Mouse (Mus musculus) kidney, adult 9 months (tissue): ENCODE results near the gene Bbs9.
A peak's percentile ranks its signal among the peaks of the same experiment; 100 is the strongest.
"Not testable (repeated sequence)": the region's sequence is repeated elsewhere in the genome, so short reads cannot be mapped to it uniquely, and the experiment has no call there.

Experiments
- DNase-seq: peaks from one replicate; pipeline ENCODE4 v3.0.0; 2022

The Bbs9 gene

DNA sequence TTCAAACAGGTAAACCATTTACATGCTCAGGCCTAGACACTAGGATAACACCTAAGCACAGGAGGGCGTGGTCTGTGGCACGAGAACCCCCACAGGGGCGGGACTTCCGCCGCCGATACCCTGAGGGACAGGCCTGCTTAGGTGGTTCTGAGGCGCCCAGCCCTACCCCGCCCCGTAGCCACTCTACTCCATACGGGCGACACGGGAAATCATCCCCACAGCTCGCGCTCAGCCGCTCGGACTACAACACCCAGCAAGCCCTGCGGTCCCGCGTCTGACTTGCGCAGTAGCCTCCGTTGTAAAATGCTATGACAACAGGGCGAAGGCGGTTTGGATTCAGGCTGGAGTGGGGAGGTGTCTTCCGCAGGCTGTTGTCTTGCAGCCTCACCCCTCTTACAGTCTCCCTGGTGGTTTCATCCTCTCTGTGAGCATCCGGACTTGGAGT lies at the start of gene Bbs9:
TSS of gene Bbs9 (plus strand) at position 292 of the 445 bp plus-strand sequence.
- peak; percentile 96 for DNase-seq

DNA sequence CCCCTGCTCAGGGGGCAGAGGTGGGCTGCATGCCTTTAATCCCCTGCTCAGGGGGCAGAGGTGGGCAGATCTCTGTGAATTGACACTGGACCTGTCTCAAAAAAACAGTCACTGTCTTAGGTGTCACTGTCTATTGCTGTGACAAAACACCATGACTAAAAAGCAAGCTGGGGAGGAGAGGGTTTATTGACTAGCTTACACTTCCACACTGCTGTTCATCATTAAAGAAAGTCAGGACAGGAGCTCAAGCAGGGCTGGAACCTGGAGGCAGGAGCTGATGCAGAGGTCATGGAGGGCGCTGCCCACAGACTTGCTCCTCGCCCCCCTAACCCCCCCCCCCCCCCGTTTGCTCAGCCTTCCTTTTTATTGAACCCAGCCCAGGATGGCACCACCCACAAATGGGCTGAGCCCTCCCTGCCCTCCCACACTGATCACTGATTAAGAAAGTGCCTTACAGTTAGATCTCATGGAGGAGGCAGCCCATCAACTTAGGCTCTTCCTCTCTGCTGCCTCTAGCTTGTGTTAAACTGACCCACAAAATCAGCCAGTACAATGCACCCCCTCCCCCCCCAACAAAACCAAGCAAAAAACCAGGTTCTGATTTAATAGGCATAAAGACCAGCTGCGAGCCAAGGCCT lies 47.4 kb upstream of the Bbs9 start:
- no peak for DNase-seq

DNA sequence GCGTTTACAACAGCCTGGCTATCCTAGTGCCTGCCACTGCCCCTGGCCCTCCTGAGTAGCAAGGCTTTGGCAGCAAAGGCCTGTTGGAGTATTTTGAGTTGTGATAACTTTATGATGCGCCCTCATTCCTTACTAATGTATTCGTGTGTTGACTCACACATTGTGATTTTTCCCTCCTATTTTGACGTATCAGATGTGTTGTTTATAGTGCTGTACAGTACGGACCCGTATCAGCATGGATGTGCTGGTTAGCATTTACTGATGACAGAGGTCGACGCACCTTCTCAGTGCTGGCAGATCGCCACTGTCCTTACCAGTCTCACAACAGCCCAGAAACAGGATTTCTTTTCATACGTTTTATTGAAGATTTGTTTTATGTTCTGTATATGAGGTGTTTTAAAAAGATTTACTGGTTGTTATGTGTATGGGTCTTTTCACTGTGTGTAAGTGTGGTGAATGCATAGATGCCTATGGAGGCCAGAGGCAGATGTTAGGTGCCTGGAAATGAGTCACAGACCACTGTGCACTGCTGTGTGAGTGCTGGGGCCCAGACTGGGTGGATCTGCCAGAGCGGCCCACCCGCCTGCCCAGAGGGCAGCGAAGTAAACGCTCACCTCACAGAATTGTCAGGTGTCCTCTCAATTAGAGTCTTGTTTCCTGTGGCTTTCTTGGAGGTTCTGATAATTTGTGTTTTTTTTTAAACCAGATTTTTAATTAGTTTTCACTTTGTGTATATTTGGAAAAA lies 46.7 kb upstream of the Bbs9 start:
- DNase-seq, result no peak

DNA sequence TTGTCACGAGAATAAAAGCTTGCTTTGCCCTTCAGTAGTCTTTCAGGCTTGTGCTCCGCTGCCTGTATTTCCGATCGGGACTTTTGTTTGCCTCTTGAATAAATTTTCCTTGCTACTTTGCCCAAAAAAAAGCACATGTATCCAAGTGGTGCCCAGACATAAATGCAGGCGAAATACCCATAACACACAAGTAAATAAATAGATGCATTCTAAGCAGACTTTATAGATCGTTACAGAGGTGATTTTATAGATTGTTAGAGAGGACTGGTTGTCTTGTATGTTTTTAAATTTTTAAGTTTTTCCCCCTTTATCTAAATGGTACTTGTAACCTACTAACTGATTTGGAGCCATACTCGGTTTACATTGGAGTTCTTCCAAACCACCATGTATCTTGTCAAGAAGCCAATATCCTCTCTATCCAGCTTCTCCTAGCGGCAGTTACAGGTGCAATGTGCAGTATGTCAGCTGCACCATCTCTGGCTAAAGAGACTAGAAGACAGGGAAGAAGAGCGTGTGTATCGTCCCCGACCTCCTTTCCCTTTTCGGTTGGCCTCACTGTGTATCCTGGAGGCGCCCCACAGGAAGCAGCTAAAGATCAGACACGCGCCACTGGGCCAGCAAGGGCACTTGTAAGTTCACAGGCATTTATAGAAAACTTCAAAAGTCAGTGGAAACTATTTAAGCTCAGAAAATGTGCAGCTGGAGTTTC lies 45.8 kb upstream of the Bbs9 start:
- peak; percentile 20 for DNase-seq

DNA sequence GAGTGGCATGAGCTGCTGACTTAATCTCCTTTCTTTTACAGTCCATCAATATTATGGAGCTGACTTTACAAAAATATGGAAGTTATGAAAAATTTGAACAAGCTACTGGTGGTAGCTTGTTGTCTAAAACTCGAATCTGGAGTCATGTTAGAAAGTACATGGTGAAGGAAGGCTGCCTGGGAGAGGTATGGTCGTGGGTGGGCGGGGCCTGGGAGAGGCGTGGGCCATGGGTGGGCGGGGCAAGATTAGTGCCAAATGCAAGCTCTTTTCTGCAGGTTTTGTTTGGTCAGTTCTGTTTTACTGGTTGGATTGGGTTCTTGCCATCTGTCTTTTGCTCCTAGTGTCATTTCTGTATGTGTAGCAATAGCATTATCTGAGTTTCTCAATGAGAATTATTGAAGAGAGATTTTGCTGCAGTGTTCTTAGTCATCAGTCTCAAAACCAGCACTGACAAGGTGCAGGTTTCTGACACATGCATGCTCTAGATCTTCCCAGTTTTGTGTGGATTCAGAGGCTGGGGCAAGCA lies 45.1 kb upstream of the Bbs9 start:
- DNase-seq, result no peak

DNA sequence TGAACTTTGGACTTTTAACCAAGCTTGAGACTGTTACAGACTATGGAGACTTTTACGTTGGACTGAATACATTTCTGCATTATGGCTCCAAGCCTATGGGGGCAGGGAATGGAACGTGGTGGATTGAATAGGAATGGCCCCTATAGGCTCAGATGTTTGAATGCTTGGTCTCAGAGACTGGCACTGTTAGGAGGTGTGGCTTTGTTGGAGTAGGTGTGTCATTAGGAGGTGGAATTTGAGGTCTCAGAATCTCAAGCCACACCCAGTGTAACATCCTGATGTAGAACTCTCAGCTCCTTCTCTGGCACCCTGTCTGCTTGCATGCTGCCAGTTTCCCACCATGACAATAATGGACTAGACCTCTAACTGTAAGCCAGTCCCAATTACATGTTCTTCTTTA lies 42.3 kb upstream of the Bbs9 start:
- no peak for DNase-seq

DNA sequence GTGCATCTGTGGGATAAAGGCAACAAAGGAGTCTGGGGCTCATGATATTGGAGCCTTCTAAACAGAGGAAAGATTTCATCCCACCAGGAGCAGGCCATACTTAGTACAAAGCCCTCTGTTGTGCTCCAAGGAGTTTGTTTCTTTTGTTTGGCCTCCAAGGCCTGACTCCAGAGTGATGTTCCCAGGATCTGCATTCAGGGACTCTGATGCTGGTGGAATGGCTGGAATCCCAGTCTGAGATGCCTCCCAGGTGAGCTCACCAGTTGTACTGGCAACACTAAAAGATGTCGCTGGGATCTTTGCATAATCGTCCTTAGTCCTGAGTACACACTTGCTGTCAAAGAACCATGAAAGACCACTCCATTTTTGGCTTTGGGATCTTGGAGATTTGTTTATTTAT lies 41.4 kb upstream of the Bbs9 start:
- DNase-seq, result no peak

DNA sequence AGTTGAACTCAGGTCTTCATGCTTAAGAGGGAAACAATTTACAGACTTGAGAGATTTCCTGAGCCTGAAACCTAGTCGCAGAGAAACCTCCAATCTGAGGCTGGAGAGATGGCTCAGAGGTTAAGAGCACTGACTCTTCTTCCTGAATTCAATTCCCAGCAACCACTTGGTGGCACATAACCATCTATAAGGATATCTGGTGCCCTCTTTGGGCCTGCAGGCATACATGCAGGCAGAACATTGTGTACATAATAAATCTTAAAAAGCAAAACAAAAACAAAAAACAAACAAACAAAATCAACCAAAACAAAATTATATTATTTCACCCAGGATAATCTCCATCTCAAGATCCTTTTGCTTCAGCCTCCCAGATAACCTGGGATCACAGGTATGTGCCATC lies 36.7 kb upstream of the Bbs9 start:
- DNase-seq, result no peak

DNA sequence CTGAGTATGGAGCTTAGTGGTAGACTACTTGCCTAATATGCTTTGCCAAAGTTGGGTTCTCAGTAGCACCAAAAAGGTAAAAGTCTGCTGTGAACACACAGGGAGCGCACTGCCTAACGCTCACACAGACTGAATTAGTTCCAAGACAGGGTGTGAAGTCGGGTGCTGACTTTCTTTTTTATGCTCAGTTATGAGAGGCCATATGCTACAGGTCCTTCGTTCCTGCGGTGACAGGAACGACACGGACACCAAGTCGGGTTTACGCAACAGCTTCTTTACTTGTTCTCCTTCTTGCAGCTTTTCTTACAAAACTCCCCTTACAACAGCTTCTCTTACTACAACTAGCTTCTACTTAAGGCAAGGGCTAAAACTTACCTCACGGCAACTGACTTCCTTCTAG lies 32.4 kb upstream of the Bbs9 start:
- DNase-seq, result no peak

DNA sequence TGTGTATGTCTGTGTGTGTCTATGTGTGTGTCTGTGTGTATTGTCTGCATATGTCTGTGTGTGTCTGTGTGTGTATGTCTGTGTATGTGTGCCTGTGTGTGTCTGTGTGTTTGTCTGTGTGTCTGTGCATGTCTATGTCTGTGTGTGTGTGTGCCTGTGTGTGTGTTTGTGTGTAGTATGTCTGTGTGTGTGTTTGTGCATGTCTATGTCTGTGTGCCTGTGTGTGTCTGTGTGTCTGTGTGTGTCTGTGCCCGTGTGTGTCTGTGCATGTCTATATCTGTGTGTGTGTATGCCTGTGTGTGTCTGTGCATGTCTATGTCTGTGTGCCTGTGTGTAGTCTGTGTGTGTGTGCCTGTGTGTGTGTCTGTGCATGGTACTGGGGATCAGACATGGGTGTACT lies 30.4 kb upstream of the Bbs9 start:
- no peak for DNase-seq

DNA sequence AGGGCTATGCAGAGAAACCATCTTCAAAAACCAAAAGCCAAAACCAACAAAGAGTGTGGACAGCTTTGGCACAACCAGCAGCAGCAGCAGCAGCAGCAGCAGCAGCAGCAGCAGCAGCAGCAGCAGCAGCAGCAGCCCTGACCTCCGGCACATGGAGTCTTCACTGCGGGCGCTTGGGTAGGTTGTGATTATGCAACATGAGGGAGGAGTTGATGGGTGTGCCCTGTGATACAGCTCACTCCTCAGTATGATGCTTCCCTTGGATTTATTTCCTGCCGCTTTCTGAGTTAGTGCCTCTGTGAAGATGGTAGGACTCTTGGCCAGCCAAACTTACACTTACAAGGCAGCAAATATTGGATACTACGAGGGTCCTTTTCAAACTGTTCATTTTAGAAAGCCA lies 28.3 kb upstream of the Bbs9 start:
- no peak for DNase-seq

DNA sequence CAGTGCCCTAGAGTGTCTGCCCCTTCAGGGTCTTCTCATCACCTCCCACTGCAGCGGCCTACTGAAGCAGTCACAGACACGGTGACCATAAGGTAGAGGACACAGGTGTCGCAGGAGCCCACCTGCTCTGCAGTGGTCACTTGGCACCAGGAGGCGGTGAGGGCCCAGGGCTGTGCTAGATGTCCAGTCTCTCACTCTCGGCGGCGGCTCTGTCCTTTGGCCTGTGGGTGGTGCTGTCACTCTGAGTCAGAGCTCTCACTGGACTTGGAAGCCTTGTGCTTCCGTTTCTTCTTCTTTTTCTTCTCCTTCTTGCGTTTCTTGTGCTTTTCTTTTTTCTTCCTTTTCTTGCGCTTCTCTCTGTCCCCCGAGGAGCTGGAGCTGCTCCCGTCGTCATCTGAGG lies 27.1 kb upstream of the Bbs9 start:
- no peak for DNase-seq

DNA sequence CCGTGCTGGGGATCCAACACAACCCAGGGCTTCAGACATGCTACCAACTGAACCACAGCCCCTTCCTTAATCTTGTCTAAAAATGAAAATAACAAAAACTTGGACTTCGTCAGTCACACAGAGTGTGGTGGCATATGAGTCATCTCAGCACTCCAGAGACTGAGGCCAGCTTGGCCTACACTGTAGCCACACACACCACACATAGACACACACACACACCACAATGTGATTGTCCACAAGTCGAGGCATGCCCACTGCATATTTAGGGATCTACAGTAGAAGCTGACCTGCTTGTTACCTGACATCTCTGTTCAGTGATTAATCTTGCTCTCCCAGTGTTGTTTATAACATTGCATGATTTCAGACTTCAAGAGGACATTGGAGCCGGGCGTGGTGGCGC lies 26.3 kb upstream of the Bbs9 start:
- no peak for DNase-seq

DNA sequence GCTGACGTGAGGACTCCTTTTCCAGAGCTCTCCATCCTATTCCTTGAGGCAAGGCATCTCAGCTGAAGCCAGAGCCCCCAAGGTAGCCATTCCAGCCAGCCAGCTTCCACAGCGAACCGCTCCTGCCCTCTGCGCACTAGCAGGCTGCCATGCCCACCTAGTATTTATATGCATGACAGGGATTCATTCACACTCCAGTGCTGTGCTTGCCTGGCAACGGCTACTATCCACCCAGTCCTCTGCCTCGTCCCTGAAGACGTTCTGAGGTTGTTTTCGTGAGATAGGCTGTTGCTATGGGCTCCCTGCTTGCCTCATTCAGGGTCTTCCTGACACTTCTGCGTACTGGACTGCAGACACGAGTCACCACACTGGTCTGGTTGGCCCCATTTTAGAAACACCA lies 22.8 kb upstream of the Bbs9 start:
- no peak for DNase-seq

DNA sequence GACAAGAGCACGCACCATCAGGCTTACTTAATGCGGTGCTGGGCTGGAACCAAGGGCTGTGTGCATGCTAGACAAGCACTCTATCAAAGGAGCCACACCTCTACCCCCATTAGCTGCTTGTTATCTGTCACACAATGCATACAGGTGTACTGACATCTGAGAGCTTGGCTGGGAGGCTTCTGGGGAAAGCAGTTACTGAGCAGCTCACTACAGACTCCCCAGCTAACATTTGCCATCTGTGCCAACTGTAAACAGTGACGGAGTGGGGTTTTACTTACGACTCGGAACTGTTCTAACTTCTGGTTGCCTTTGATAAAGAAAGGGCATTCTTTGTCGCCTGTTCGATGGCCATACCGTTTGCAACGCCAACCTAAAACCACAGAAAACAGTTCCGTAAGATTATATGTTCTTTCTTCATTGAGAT lies 22.0 kb upstream of the Bbs9 start:
- no peak for DNase-seq

DNA sequence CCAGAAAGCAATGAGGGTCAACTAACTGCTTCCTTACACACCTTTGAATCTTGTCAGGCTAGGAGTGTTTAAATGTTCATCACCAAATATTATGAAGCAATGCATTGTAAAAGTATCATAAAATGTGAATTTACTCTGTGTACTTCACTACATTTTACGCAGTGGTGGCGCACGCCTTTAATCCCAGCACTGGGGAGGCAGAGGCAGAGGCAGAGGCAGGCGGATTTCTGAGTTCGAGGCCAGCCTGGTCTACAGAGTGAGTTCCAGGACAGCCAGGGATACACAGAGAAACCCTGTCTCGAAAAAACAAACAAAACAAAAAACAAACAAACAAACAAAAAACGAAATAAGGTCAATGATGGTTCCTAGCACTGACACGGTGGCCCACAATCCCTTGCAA lies 21.5 kb upstream of the Bbs9 start, which contains the start of gene Gm17545:
TSS of gene Gm17545 (plus strand) at position 301 of the 400 bp plus-strand sequence.
- not testable (repeated sequence) for DNase-seq

DNA sequence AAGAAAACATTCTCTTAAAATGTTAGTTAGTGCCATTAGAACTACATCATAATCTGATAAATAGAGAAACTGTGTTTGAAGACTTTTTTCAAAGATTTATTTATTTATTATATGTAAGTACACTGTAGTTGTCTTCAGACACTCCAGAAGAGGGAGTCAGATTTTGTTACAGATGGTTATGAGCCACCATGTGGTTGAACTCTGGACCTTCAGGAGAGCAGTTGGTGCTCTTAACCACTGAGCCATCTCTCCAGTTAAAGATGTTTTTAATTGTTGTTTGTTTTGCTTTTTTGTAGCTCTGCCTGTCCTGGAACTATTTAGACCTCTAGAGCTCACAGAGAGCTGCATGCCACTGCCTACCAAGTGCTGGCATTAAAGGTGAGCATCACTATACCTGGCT lies 20.5 kb upstream of the Bbs9 start:
- no peak for DNase-seq

DNA sequence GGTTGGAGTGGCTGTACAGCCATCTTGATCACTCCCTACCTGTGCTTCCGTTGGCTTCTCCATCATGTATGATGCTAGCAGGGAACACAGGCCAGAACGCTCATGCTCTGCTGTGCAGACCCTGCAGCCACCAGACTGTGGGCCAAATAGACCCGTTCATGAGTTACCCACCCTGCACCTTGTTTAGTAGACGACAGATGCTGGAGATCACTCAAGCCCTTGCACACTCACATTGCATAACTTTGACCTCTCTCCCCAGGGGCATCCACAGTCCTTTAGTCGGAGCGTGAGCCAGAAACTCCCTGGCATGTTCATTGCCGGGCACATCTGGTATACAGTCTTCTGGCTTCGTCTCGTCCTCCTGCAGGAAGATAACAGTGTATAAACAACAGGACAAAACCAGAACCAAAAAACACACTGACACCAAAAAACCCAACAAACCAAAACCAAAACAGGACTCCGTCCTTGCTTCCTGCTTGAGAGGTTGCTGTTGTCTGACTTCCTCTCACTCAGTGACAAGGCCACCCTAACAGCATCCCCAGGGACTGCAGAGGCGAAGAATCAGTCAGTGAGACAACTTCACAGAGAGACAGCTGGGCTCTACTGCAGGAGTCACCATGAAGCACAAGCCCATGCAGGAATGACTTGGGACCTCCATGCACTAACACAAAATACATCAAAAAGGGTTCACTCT lies 18.2 kb upstream of the Bbs9 start:
- peak; percentile 15 for DNase-seq

DNA sequence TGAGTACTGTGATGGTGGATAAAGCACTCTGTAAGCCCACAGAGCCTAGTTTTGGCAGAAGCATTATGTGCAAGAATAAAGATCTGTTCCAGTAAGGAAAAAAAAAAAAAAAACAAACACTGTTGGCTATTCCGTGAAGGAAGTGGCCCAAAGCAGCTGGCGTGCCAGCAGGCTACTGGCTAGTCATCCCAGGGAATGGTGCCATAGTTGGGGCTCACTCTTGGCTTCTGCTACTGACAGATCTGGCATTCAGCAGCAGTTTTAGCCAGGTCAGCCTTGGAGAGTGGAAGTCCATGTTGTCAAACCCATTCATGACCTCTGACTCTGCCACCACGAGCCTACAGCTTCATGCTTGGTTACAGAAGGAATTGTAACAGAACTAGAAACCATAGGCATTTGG lies 13.6 kb upstream of the Bbs9 start:
- no peak for DNase-seq

DNA sequence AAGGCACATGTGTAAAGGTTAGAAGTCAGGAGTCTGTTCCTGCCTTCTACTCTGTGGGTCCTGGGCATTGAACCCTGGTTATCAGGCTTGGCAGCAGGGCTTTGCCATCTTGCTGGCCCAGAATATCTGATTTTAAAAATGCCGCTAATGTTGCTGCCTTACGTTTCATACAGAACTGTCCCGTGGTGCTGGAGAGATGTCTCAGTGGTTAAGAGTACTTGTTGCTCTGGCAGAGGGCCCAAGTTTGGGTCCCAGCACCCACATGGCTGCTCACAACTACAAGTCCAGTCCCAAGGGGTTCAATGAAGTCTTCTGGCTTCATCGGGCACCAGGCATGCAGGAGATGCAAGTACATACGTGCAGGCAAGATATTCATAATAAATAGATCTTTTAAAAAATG lies 9.3 kb upstream of the Bbs9 start:
- no peak for DNase-seq

DNA sequence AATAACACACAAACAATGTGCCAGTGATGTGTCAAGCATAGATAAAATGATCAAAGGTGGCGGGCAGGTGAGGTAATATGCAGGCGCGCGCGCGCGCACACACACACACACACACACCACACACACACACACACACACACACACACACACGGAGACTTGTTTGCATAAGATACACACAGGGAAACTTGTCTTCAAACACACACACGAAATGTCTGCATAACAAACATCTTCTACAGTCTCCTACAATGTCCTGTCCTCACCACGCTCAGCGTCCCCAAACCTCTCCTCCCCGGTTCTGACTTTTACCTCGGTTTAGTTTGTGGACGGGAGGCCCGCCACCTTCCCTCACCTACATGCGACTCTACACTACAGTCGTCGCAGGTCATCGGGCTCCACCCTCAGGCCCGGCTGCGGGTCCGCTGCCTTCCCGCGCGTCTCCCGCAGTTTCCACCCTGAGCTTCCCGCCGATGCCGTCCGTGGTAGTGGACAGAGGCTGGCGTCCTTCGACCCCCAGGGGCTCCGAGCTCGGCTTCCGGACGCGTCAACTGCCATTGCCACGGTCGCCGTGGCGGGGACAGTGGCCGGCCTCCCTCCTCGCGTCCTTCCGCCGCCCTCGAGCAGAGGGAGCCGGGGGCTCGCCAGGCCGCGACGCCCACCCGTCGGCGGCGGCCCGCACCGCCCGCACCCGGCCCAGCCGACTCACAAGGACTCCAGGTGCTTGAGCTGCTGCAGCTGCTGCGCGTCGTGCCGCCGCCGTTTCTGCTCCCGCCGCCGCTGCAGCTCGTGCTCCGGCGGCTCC lies 7.9 kb upstream of the Bbs9 start:
- peak; percentile 41 for DNase-seq

DNA sequence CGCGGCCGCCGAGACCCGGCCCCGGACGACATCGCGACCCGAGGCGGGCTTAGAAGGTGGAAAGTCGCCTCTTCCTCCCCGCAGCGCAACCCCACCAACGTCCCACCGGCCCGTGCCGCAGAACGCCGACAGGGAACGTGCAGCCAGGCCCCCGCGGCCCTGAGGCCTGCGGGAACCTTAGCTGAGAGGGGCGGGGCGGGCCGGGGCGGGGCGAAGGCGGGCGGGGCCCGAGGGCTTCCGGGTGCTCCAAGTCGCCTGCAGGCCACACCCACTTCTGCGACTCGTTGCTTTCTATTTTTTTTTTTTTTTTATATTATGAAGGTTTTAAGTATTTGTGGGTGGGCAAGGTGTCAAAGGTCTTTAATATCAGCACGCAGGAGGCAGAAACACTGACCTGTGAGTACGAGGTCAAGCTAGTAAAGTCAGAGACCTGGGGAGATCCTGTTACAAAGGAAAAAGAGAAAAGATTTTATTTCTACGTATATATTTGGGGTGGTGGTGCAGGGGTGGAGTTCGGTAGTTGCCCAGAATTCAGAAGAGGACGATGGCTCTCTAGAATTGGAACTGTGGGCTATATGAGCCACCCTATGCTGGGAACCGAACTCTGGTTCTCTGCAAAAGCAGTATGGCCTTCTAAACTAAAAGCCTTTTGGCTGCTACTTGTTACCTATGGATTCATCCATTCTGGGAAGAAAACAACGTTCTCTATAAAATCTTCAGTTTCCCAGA lies 7.2 kb upstream of the Bbs9 start:
- peak; percentile 58 for DNase-seq
